Comparison of ENCODE assay signal across 8 mouse cellular contexts in genomic region chr11:119549371-119549811, GRCm38 (mm10). TPM values are rescaled to one million over a fixed set of nuclear protein-coding genes. Genes with fewer than 3 reads are reported as not detected.
A peak's percentile ranks its signal among the peaks of the same experiment; 100 is the strongest.
DNase-seq lines count a peak whose midpoint lies in the region; ATAC-seq and TF ChIP-seq lines count a peak whose summit lies in the region.

No protein-coding gene starts in this region.

- H3K9me3 ChIP-seq in heart, embryonic 10.5 days = no peaks in the 10 kb centered on the region
- no peaks in the 10 kb centered on the region for H3K9me3 ChIP-seq in intestine, postnatal 0 days (ENCODE audit: control insufficient read depth)

- H3K27ac ChIP-seq in heart, embryonic 10.5 days = peak overlapping the region; percentile 72
- H3K27ac ChIP-seq in intestine, postnatal 0 days (ENCODE audit: low read depth, low read length) = no peak overlapping the region
- H3K27ac ChIP-seq in olfactory bulb, adult 2 months (ENCODE audit: insufficient read depth, low read depth, low read length) = no peak overlapping the region

- peak overlapping the region; percentile 98 for H3K4me2 ChIP-seq in intestine, postnatal 0 days (replicated peaks; ENCODE audit: low read depth)

- TF ChIP-seq POLR2A in olfactory bulb, adult 2 months (IDR thresholded peaks at IDR 0.05; ENCODE audit: insufficient read depth, low read depth, low read length) = no peak

- no peak for ATAC-seq in intestine, postnatal 0 days

- under 1% methylated on average over 43 of the region's 43 CpGs for WGBS in heart, embryonic 10.5 days
- WGBS in intestine, postnatal 0 days = 1% methylated on average over 43 of the region's 43 CpGs
- WGBS in olfactory bulb, adult 2 months = 3% methylated on average over 43 of the region's 43 CpGs

- no peak for DNase-seq in heart, embryonic 10.5 days (ENCODE audit: low spot score)
- no peak for DNase-seq in heart, postnatal 4 days
- peak; percentile 54 for DNase-seq in thymus, postnatal 4 days
- no peak for DNase-seq in thymus, postnatal 36 days
- DNase-seq in gastrocnemius, postnatal 36 days = no peak
- DNase-seq in spleen, adult 18-20 months = no peak

- no peak for TF ChIP-seq CTCF in intestine, postnatal 0 days (IDR thresholded peaks at IDR 0.05; ENCODE audit: low read depth)
- no peak for TF ChIP-seq CTCF in olfactory bulb, adult 2 months (IDR thresholded peaks at IDR 0.05; ENCODE audit: insufficient read depth, low read depth, low read length)

- peak overlapping the region; percentile 71 for H3K4me3 ChIP-seq in heart, embryonic 10.5 days
- peak overlapping the region; percentile 59 for H3K4me3 ChIP-seq in intestine, postnatal 0 days (ENCODE audit: low read depth, low read length)
- H3K4me3 ChIP-seq in olfactory bulb, adult 2 months (ENCODE audit: insufficient read depth, low read depth, low read length) = peak overlapping the region; percentile 72

- peaks cover 99% of the 10 kb centered on the region for H3K27me3 ChIP-seq in heart, embryonic 10.5 days (ENCODE audit: insufficient read depth, poor library complexity, severe bottlenecking)
- H3K27me3 ChIP-seq in intestine, postnatal 0 days (replicated peaks; ENCODE audit: control insufficient read depth, insufficient read depth, low read length) = peaks cover 70% of the 10 kb centered on the region

- H3K4me1 ChIP-seq in heart, embryonic 10.5 days = peaks cover 60% of the 10 kb centered on the region
- peaks cover 19% of the 10 kb centered on the region; the same call in 1 of the 2 replicates for H3K4me1 ChIP-seq in intestine, postnatal 0 days (replicated peaks; ENCODE audit: control insufficient read depth, insufficient read depth, low read length)
- H3K4me1 ChIP-seq in olfactory bulb, adult 2 months (ENCODE audit: control insufficient read depth, insufficient read depth, low read length) = peaks cover 46% of the 10 kb centered on the region

- no peaks in the 10 kb centered on the region for H3K36me3 ChIP-seq in heart, embryonic 10.5 days
- no peaks in the 10 kb centered on the region for H3K36me3 ChIP-seq in intestine, postnatal 0 days (ENCODE audit: control insufficient read depth, insufficient read depth)

- 0 out of 2 replicates have a peak overlapping the region, but pooled peaks have one; percentile 11 for H3K9ac ChIP-seq in intestine, postnatal 0 days (ENCODE audit: low read depth, low read length)

- intact Hi-C loops in gastrocnemius, postnatal 36 days (cut with DNase I) = no loop called here

RNA-seq across cellular contexts. Expression of gene Nptx1, which starts 1.8 kb away (rescaled TPM):
- 0.49 and 0.88 TPM in 2 replicates for polyA plus RNA-seq in heart, embryonic 10.5 days (2016; fragmentation: Nextera tagmentation; extraction: Ambion mirVana)
- total RNA-seq in heart, postnatal 4 days (2021) = under 1 TPM; 0.50 to 0.74 TPM
- polyA plus RNA-seq in intestine, postnatal 0 days (2015; fragmentation: Nextera tagmentation; extraction: Ambion mirVana) = 0.26 and 0.37 TPM in 2 replicates
- not detected in 2 replicates for polyA plus RNA-seq in olfactory bulb, adult 2 months (2012; ENCODE audit: insufficient read depth, insufficient read length, low replicate concordance, missing spikeins)
- under 1 TPM in 1 of 2 experiments, not detected in 1; 0.10 TPM for total RNA-seq in gastrocnemius, postnatal 36 days (2021)

RNA-seq across cellular contexts. Expression of gene Rptor, which starts 53.3 kb away (rescaled TPM):
- polyA plus RNA-seq in heart, embryonic 10.5 days (2016; fragmentation: Nextera tagmentation; extraction: Ambion mirVana) = 11.8 and 15.6 TPM in 2 replicates
- 10 to 100 TPM; 44.2 to 45.6 TPM for total RNA-seq in heart, postnatal 4 days (2021)
- polyA plus RNA-seq in intestine, postnatal 0 days (2015; fragmentation: Nextera tagmentation; extraction: Ambion mirVana) = 5.1 and 5.7 TPM in 2 replicates
- 61.2 TPM in 1 of 2 replicates, not detected in the other for polyA plus RNA-seq in olfactory bulb, adult 2 months (2012; ENCODE audit: insufficient read depth, insufficient read length, low replicate concordance, missing spikeins)
- total RNA-seq in gastrocnemius, postnatal 36 days (2021) = 10 to 100 TPM; 23.6 to 25.9 TPM

RNA-seq across cellular contexts. Expression of gene Endov, which starts 58.2 kb away (rescaled TPM):
- 16.2 and 17.2 TPM in 2 replicates for polyA plus RNA-seq in heart, embryonic 10.5 days (2016; fragmentation: Nextera tagmentation; extraction: Ambion mirVana)
- 10 to 100 TPM; 15.7 to 17.4 TPM for total RNA-seq in heart, postnatal 4 days (2021)
- polyA plus RNA-seq in intestine, postnatal 0 days (2015; fragmentation: Nextera tagmentation; extraction: Ambion mirVana) = 8.4 and 10.6 TPM in 2 replicates
- polyA plus RNA-seq in olfactory bulb, adult 2 months (2012; ENCODE audit: insufficient read depth, insufficient read length, low replicate concordance, missing spikeins) = not detected in 2 replicates
- 1 to 10 TPM; 3.8 to 3.9 TPM for total RNA-seq in gastrocnemius, postnatal 36 days (2021)
